Mouse (Mus musculus) cerebellum, postnatal 36 days (tissue): ENCODE measurements around the gene Dazap1.

Source experiments
- DNase-seq, 2 experiments: peaks; one replicate each; pipeline ENCODE4 v3.0.0; 2021 to 2022; ENCODE audit warnings: mixed read lengths in 2 of 2

Gene Dazap1

GRCm38 (mm10) chr10:80250059-80250458 is 11.2 kb upstream of the Dazap1 start:
- no peak for DNase-seq

GRCm38 (mm10) chr10:80250573-80250972 is 10.7 kb upstream of the Dazap1 start:
- DNase-seq = no peak

- no peak for DNase-seq
Observed at GRCm38 (mm10) chr10:80252011-80252410, 9.3 kb upstream of the Dazap1 start.

- no peak for DNase-seq
Observed at GRCm38 (mm10) chr10:80252493-80253274, 8.6 kb upstream of the Dazap1 start.

GRCm38 (mm10) chr10:80253551-80253950 is 7.7 kb upstream of the Dazap1 start:
- no peak for DNase-seq

- DNase-seq = no peak
Observed at GRCm38 (mm10) chr10:80254331-80255297, 6.7 kb upstream of the Dazap1 start.

- DNase-seq = peak in 1 of 2 experiments; percentile 52
Observed at GRCm38 (mm10) chr10:80255881-80256535, 5.3 kb upstream of the Dazap1 start.

GRCm38 (mm10) chr10:80257936-80258335 is 3.4 kb upstream of the Dazap1 start:
- no peak for DNase-seq

GRCm38 (mm10) chr10:80258752-80259462 is 2.4 kb upstream of the Dazap1 start:
- no peak for DNase-seq

- no peak for DNase-seq
Observed at GRCm38 (mm10) chr10:80259463-80259805, 1.9 kb upstream of the Dazap1 start.

GRCm38 (mm10) chr10:80259861-80260641 is 1.2 kb upstream of the Dazap1 start:
- DNase-seq = peak; percentile 77 to 80

- DNase-seq = peak; percentile 85 to 90
Observed at GRCm38 (mm10) chr10:80261585-80261968, 291 bp downstream of the Dazap1 start.

GRCm38 (mm10) chr10:80262169-80262568 is 883 bp downstream of the Dazap1 start:
- no peak for DNase-seq

- DNase-seq = no peak
Observed at GRCm38 (mm10) chr10:80262776-80263365, 1.6 kb downstream of the Dazap1 start.

GRCm38 (mm10) chr10:80264341-80265148 is 3.3 kb downstream of the Dazap1 start:
- DNase-seq = peak; percentile 98 to 100

GRCm38 (mm10) chr10:80265149-80265486 is 3.8 kb downstream of the Dazap1 start:
- DNase-seq = no peak

- DNase-seq = no peak
Observed at GRCm38 (mm10) chr10:80270099-80270498, 8.8 kb downstream of the Dazap1 start.

GRCm38 (mm10) chr10:80270734-80271181 is 9.5 kb downstream of the Dazap1 start:
- DNase-seq = peak; percentile 53 to 54

GRCm38 (mm10) chr10:80271186-80271843 is 10.0 kb downstream of the Dazap1 start:
- no peak for DNase-seq
